Comparison of ENCODE assay signal across 20 mouse cellular contexts in genomic region chr17:60854659-60855058, GRCm38 (mm10).
DNase-seq lines count a peak whose midpoint lies in the region; ATAC-seq and TF ChIP-seq lines count a peak whose summit lies in the region.
"Had no signal": no experiment of that assay in that cellular context is flagged by ENCODE, and none has a peak within 500 bp of the region (broad histone marks: within the 10 kb centered on the region; RNA-seq: fewer than 3 reads in every experiment).

No protein-coding gene starts in this region.

- peak; percentile 49 for ATAC-seq in G1E (ENCODE audit: extremely low read depth, insufficient number of reproducible peaks, low FRiP score, poor library complexity, severe bottlenecking)
- no peak for ATAC-seq in hindbrain, embryonic 12.5 days (ENCODE audit: low FRiP score)
- ATAC-seq: activated CD4-positive, CD25-positive, alpha-beta regulatory T cell, adult 4 months; CD4-positive, CD25-positive, alpha-beta regulatory T cell, adult 4 months; Patski had no signal

- TF ChIP-seq POLR2A in MEL (IDR thresholded peaks at IDR 0.05; ENCODE audit: control insufficient read depth in 1 of 2, insufficient read depth in 1 of 2, low read depth in 1 of 2, low read length in 2 of 2, poor library complexity in 1 of 2): no peak

- no peaks in the 10 kb centered on the region for H3K9me3 ChIP-seq in G1E (replicated peaks)
- no peaks in the 10 kb centered on the region for H3K9me3 ChIP-seq in MEL (replicated peaks; ENCODE audit: insufficient read depth, low read length)
- no peaks in the 10 kb centered on the region for H3K9me3 ChIP-seq in hindbrain, embryonic 12.5 days (replicated peaks)

- H3K4me1 ChIP-seq in G1E (ENCODE audit: insufficient read depth, low read depth, low read length) (no peaks in the 10 kb centered on the region), MEL (ENCODE audit: control insufficient read depth in 1 of 2, insufficient read depth in 2 of 2, low read length in 2 of 2) (peaks cover 0 to 6% of the 10 kb centered on the region in 2 experiments; a peak in 2 of 4 replicates)
- H3K4me1 ChIP-seq in hindbrain, embryonic 12.5 days: no peaks in the 10 kb centered on the region

- H3K36me3 ChIP-seq in G1E (replicated peaks) (no peaks in the 10 kb centered on the region), MEL (ENCODE audit: control insufficient read depth in 1 of 2, insufficient read depth in 2 of 2, low read length in 2 of 2) (peaks cover 0 to 3% of the 10 kb centered on the region in 2 experiments; a peak in 2 of 4 replicates)
- no peaks in the 10 kb centered on the region for H3K36me3 ChIP-seq in hindbrain, embryonic 12.5 days

- WGBS in hindbrain, embryonic 12.5 days: 74% methylated on average over 3 of the region's 3 CpGs

- no peak overlapping the region for H3K9ac ChIP-seq in MEL (ENCODE audit: control insufficient read depth, low read depth, low read length, poor library complexity, severe bottlenecking)
- H3K9ac ChIP-seq in hindbrain, embryonic 12.5 days: no peak overlapping the region

- H3K27me3 ChIP-seq in G1E (ENCODE audit: insufficient read depth, low read length): no peaks in the 10 kb centered on the region
- H3K27me3 ChIP-seq in MEL (ENCODE audit: control insufficient read depth in 1 of 2, insufficient read depth in 2 of 2, low read length in 2 of 2): no peaks in the 10 kb centered on the region
- H3K27me3 ChIP-seq in hindbrain, embryonic 12.5 days: no peaks in the 10 kb centered on the region
- H3K27me3 ChIP-seq: CH12.LX, Patski had no signal

- no peak for TF ChIP-seq CTCF in G1E (IDR thresholded peaks at IDR 0.05; ENCODE audit: low read depth, low read length)
- no peak for TF ChIP-seq CTCF in MEL (IDR thresholded peaks at IDR 0.05 in 2 of 3, conservative IDR thresholded peaks at IDR 0.05 in 1 of 3; ENCODE audit: control insufficient read depth in 1 of 3, insufficient read depth in 1 of 3, low read depth in 2 of 3, low read length in 3 of 3, poor library complexity in 1 of 3, severe bottlenecking in 1 of 3)

- H3K4me2 ChIP-seq in hindbrain, embryonic 12.5 days (replicated peaks): no peak overlapping the region

- TF ChIP-seq EP300 in MEL (IDR thresholded peaks at IDR 0.05; ENCODE audit: low read depth in 1 of 2, low read length in 2 of 2): peak; percentile 75 to 82

- H3K27ac ChIP-seq in MEL (ENCODE audit: control insufficient read depth, low read depth, low read length): no peak overlapping the region
- no peak overlapping the region for H3K27ac ChIP-seq in hindbrain, embryonic 12.5 days

- H3K4me3 ChIP-seq in G1E (ENCODE audit: low read depth, low read length) (no peak overlapping the region), MEL (ENCODE audit: control insufficient read depth in 1 of 2, insufficient read depth in 1 of 2, low read depth in 2 of 2, low read length in 2 of 2) (no peak overlapping the region)
- no peak overlapping the region for H3K4me3 ChIP-seq in hindbrain, embryonic 12.5 days

- TF ChIP-seq RAD21 in MEL (IDR thresholded peaks at IDR 0.05; ENCODE audit: low read depth, low read length): no peak

- DNase-seq in G1E (ENCODE audit: low spot score): no peak
- peak; percentile 18 for DNase-seq in MEL (ENCODE audit: low read depth, low spot score)
- no peak for DNase-seq in thymus, postnatal 10 days (ENCODE audit: low spot score in 2 of 2)
- DNase-seq: adrenal gland, adult 2 months; adrenal gland, adult 8-10 months; adrenal gland, postnatal 10 days; adrenal gland, postnatal 14 days; adrenal gland, postnatal 25 days; adrenal gland, postnatal 36 days; B cell, adult 2 months; cerebellum, adult 11 months; cerebellum, adult 11-12 months; cerebellum, adult 18-20 months; cerebellum, adult 2 months; cerebellum, adult 8-10 months had no signal

- no peaks in the 10 kb centered on the region for H3K79me2 ChIP-seq in MEL (ENCODE audit: control insufficient read depth, insufficient read depth, low read length, poor library complexity)

TF ChIP-seq in MEL, 35 proteins besides CTCF, POLR2A, EP300 and RAD21:
- TF ChIP-seq ZC3H11A (IDR thresholded peaks at IDR 0.05; ENCODE audit: low read depth, low read length) (no peak), ETS1 (IDR thresholded peaks at IDR 0.05; ENCODE audit: low read depth, low read length) (peak; percentile 65), POLR2AphosphoS5 (IDR thresholded peaks at IDR 0.05; ENCODE audit: borderline replicate concordance, low read depth, low read length) (no peak), POLR2AphosphoS2 (IDR thresholded peaks at IDR 0.05; ENCODE audit: low read length) (no peak), MEF2A (IDR thresholded peaks at IDR 0.05; ENCODE audit: extremely low read depth, insufficient replicate concordance, low read depth, low read length, poor library complexity, severe bottlenecking) (no peak), CHD2 (IDR thresholded peaks at IDR 0.05; ENCODE audit: low read length) (no peak), USF1 (IDR thresholded peaks at IDR 0.05; ENCODE audit: low read depth, low read length) (no peak), UBTF (IDR thresholded peaks at IDR 0.05; ENCODE audit: borderline replicate concordance, insufficient read depth, low read depth, low read length) (no peak), JUND (IDR thresholded peaks at IDR 0.05; ENCODE audit: low read depth, low read length) (no peak), MYB (IDR thresholded peaks at IDR 0.05; ENCODE audit: low read depth, low read length) (no peak), SIN3A (IDR thresholded peaks at IDR 0.05; ENCODE audit: low read length) (peak; percentile 23; the same call in 1 of the 2 replicates), MXI1 (IDR thresholded peaks at IDR 0.05; ENCODE audit: low read depth, low read length) (peak; percentile 38; the same call in 1 of the 2 replicates), RCOR1 (IDR thresholded peaks at IDR 0.05; ENCODE audit: low read depth, low read length) (peak; percentile 70), MYC (IDR thresholded peaks at IDR 0.05; ENCODE audit: low read depth, low read length) (0 out of 2 replicates have a peak, but pooled peaks have one; percentile 36), MAZ (IDR thresholded peaks at IDR 0.05; ENCODE audit: low read depth, low read length) (no peak), CHD1 (IDR thresholded peaks at IDR 0.05; ENCODE audit: low read depth, low read length) (no peak), ZNF384 (IDR thresholded peaks at IDR 0.05; ENCODE audit: low read depth, low read length) (peak; percentile 32; the same call in 1 of the 2 replicates), SMC3 (IDR thresholded peaks at IDR 0.05; ENCODE audit: low read depth, low read length) (no peak), KAT2A (conservative IDR thresholded peaks at IDR 0.05; ENCODE audit: low read depth, low read length) (no peak), ELF1 (IDR thresholded peaks at IDR 0.05; ENCODE audit: low read depth, low read length) (no peak), MAFK (IDR thresholded peaks at IDR 0.05; ENCODE audit: borderline replicate concordance, low read depth, low read length) (peak; percentile 36; the same call in 1 of the 2 replicates), NRF1 (IDR thresholded peaks at IDR 0.05; ENCODE audit: insufficient read depth, low read depth, low read length, poor library complexity, severe bottlenecking) (no peak), ZKSCAN1 (IDR thresholded peaks at IDR 0.05; ENCODE audit: low read depth, low read length) (no peak), USF2 (IDR thresholded peaks at IDR 0.05; ENCODE audit: borderline replicate concordance in 1 of 2, insufficient read depth in 1 of 2, low read depth in 1 of 2, low read length in 2 of 2) (no peak), HCFC1 (IDR thresholded peaks at IDR 0.05; ENCODE audit: low read depth, low read length) (no peak), TBP (IDR thresholded peaks at IDR 0.05; ENCODE audit: low read depth, low read length) (no peak), MAX (IDR thresholded peaks at IDR 0.05; ENCODE audit: low read length) (0 out of 2 replicates have a peak, but pooled peaks have one; percentile 33), TCF12 (IDR thresholded peaks at IDR 0.05; ENCODE audit: low read depth, low read length) (peak; percentile 88), GATA1 (IDR thresholded peaks at IDR 0.05; ENCODE audit: low read depth, low read length) (peak; percentile 76), TAL1 (IDR thresholded peaks at IDR 0.05; ENCODE audit: low read length) (no peak), NELFE (IDR thresholded peaks at IDR 0.05; ENCODE audit: low read depth, low read length) (no peak), BHLHE40 (IDR thresholded peaks at IDR 0.05; ENCODE audit: borderline replicate concordance, low read depth, low read length) (peak; percentile 43; the same call in 1 of the 2 replicates), GABPA (IDR thresholded peaks at IDR 0.05; ENCODE audit: low read depth, low read length) (no peak), ZMIZ1 (IDR thresholded peaks at IDR 0.05; ENCODE audit: low read depth, low read length) (no peak), E2F4 (IDR thresholded peaks at IDR 0.05; ENCODE audit: borderline replicate concordance, low read depth, low read length) (no peak)
